ENCODE assay signal across 9 mouse cellular contexts in the genomic region with DNA sequence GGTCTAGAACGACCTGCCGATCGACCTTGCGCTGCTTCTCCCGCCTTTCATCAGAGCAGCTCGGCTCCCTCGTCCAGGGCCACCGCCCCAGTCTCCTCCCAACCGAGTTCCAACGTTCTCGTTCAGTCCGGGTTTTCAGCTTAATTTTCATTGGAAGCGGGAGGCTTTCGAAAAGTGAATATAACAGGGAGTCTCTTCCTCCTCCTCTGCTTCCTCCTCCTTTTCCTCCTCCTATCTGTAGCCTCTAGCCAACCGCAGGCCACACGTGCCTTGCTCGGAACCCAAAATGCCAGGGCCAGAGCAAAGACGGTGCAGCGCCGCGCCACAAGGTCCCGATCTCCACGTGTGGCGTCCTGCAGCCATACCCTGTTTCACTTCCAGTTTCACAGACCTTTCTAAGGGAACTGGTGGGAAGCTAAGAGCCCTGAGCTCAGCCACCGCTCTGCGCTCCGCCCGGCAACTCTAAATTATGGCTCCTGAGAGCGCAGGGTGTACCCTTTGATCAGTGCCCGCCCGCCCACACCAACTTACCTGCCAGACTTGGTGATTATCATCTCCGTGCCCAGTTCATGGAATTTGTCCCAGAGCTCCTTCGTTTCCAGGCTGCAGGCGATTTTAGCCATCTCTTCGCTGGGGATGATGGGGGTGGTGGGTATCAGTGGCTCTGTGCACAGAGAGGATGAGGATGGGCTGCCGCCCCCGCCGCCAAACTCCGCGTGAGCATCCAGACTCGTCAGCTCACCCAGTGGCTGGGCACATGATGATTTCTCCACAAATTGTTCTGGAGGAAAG. TPM values are rescaled to one million over a fixed set of nuclear protein-coding genes. Genes with fewer than 3 reads are reported as not detected.
DNase-seq lines count a peak whose midpoint lies in the region; ATAC-seq lines count a peak whose summit lies in the region.
"Had no signal": no experiment of that assay in that cellular context is flagged by ENCODE, and none has a peak within 500 bp of the region (broad histone marks: within the 10 kb centered on the region; RNA-seq: fewer than 3 reads in every experiment).

No protein-coding gene starts in this region.

- no peak overlapping the region for H3K9ac ChIP-seq in kidney, embryonic 15.5 days
- H3K9ac ChIP-seq in forebrain, embryonic 12.5 days, result no peak overlapping the region
- no peak overlapping the region for H3K9ac ChIP-seq in intestine, embryonic 15.5 days
- no peak overlapping the region for H3K9ac ChIP-seq in neural tube, embryonic 13.5 days

- peaks cover 22% of the 10 kb centered on the region for H3K4me1 ChIP-seq in kidney, embryonic 15.5 days
- H3K4me1 ChIP-seq in forebrain, embryonic 12.5 days, result peaks cover 22% of the 10 kb centered on the region
- peaks cover 19% of the 10 kb centered on the region for H3K4me1 ChIP-seq in intestine, embryonic 15.5 days (replicated peaks)
- H3K4me1 ChIP-seq in neural tube, embryonic 13.5 days (replicated peaks), result peaks cover 19% of the 10 kb centered on the region

- H3K4me3 ChIP-seq in kidney, embryonic 15.5 days (replicated peaks), result peak overlapping the region; percentile 25
- H3K4me3 ChIP-seq in forebrain, embryonic 12.5 days (replicated peaks), result peak overlapping the region; percentile 15
- peak overlapping the region; percentile 26 for H3K4me3 ChIP-seq in intestine, embryonic 15.5 days (replicated peaks)
- H3K4me3 ChIP-seq in neural tube, embryonic 13.5 days, result peak overlapping the region; percentile 14; the same call in 1 of the 2 replicates

- H3K36me3 ChIP-seq in kidney, embryonic 15.5 days, result no peaks in the 10 kb centered on the region
- no peaks in the 10 kb centered on the region for H3K36me3 ChIP-seq in forebrain, embryonic 12.5 days (replicated peaks)
- H3K36me3 ChIP-seq in intestine, embryonic 15.5 days, result no peaks in the 10 kb centered on the region
- H3K36me3 ChIP-seq in neural tube, embryonic 13.5 days, result no peaks in the 10 kb centered on the region

- 2% methylated on average over 41 of the region's 41 CpGs for WGBS in kidney, embryonic 15.5 days
- WGBS in forebrain, embryonic 12.5 days, result under 1% methylated on average over 41 of the region's 41 CpGs
- under 1% methylated on average over 41 of the region's 41 CpGs for WGBS in intestine, embryonic 15.5 days
- 0% methylated on average over 41 of the region's 41 CpGs for WGBS in neural tube, embryonic 13.5 days

- H3K27me3 ChIP-seq in kidney, embryonic 15.5 days, result peaks cover 93% of the 10 kb centered on the region
- peaks cover 82% of the 10 kb centered on the region for H3K27me3 ChIP-seq in forebrain, embryonic 12.5 days
- H3K27me3 ChIP-seq in intestine, embryonic 15.5 days (replicated peaks), result peaks cover 59% of the 10 kb centered on the region
- peaks cover 95% of the 10 kb centered on the region for H3K27me3 ChIP-seq in neural tube, embryonic 13.5 days

- no peaks in the 10 kb centered on the region for H3K9me3 ChIP-seq in kidney, embryonic 15.5 days (replicated peaks)
- no peaks in the 10 kb centered on the region for H3K9me3 ChIP-seq in forebrain, embryonic 12.5 days
- H3K9me3 ChIP-seq in intestine, embryonic 15.5 days, result no peaks in the 10 kb centered on the region
- H3K9me3 ChIP-seq in neural tube, embryonic 13.5 days, result no peaks in the 10 kb centered on the region

- no peak overlapping the region for H3K27ac ChIP-seq in kidney, embryonic 15.5 days
- no peak overlapping the region for H3K27ac ChIP-seq in forebrain, embryonic 12.5 days
- H3K27ac ChIP-seq in intestine, embryonic 15.5 days, result no peak overlapping the region
- no peak overlapping the region for H3K27ac ChIP-seq in neural tube, embryonic 13.5 days (replicated peaks)

- DNase-seq in kidney, adult 18-20 months, result no peak
- DNase-seq in thymus, postnatal 10 days (ENCODE audit: low spot score in 2 of 2), result no peak
- no peak for DNase-seq in lung, postnatal 4 days
- no peak for DNase-seq in lung, postnatal 10 days

- H3K4me2 ChIP-seq in kidney, embryonic 15.5 days, result peak overlapping the region; percentile 48
- H3K4me2 ChIP-seq in forebrain, embryonic 12.5 days, result peak overlapping the region; percentile 33
- peak overlapping the region; percentile 53 for H3K4me2 ChIP-seq in intestine, embryonic 15.5 days (replicated peaks)
- H3K4me2 ChIP-seq in neural tube, embryonic 13.5 days, result peak overlapping the region; percentile 27

- no peak for ATAC-seq in kidney, embryonic 15.5 days (replicated peaks; ENCODE audit: low FRiP score)
- no peak for ATAC-seq in forebrain, embryonic 12.5 days (ENCODE audit: low FRiP score)
- peak; percentile 48; the same call in 1 of the 2 replicates for ATAC-seq in intestine, embryonic 15.5 days
- ATAC-seq in neural tube, embryonic 13.5 days (ENCODE audit: low read depth), result no peak

RNA-seq across cellular contexts. Expression of a gene that starts 3.8 kb away (rescaled TPM):
- polyA plus RNA-seq in kidney, embryonic 15.5 days (2015; fragmentation: Nextera tagmentation; extraction: Ambion mirVana), result 0.09 and 0.78 TPM in 2 replicates
- 0.04 and 0.06 TPM in 2 replicates for polyA plus RNA-seq in forebrain, embryonic 12.5 days (2016; fragmentation: Nextera tagmentation; extraction: Ambion mirVana)
- polyA plus RNA-seq in intestine, embryonic 15.5 days (2015; fragmentation: Nextera tagmentation; extraction: Ambion mirVana), result 0.35 and 0.45 TPM in 2 replicates
- polyA plus RNA-seq in neural tube, embryonic 13.5 days (2015; fragmentation: Nextera tagmentation; extraction: Ambion mirVana), result 0.15 and 0.44 TPM in 2 replicates
- polyA plus RNA-seq: large intestine, adult 2 months had no signal
